Mouse (Mus musculus) bone marrow, adult 2 months (tissue): ENCODE measurements around the gene Zbtb37.

Source experiments
- CTCF ChIP-seq: fragments of 200-500 bp; IDR thresholded peaks from 2 replicates; pipeline ENCODE4 v1.5.1; 2011; ENCODE audit warnings: low read length, control low read depth; ENCODE audit not compliant: control insufficient read depth, insufficient read depth
- POLR2A ChIP-seq: fragments of 200-500 bp; IDR thresholded peaks from 2 replicates; pipeline ENCODE4 v1.6.1; 2011; ENCODE audit warnings: low read depth, mild to moderate bottlenecking, control low read depth, low read length, borderline replicate concordance; ENCODE audit not compliant: control insufficient read depth

GRCm38 (mm10) chr1:161034435-161035280, at the start of gene Zbtb37:
- TF ChIP-seq CTCF = no peak
- TF ChIP-seq POLR2A = peak; percentile 96
